11 mouse cellular contexts compared by ENCODE assay signal in the genomic region with DNA sequence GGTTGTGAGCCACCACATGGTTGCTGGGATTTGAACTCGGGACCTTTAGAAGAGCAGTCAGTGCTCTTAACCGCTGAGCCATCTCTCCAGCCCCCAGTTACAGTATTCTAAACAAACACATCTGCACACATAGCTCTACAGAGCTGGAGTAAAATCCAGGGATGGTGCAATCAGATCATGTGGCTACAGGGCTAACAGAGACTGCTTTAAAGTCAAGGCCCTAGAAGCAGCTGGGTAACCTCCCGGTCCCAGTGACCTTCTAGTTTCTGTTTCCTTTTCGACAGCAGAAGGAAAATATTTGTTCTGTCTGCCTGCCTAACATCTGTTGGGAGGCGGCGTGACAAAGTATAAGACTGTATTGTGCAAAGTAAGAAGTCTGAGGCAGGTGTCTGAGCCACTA. TPM values are rescaled to one million over a fixed set of nuclear protein-coding genes. Genes with fewer than 3 reads are reported as not detected.
DNase-seq lines count a peak whose midpoint lies in the region; ATAC-seq lines count a peak whose summit lies in the region.
"Had no signal": no experiment of that assay in that cellular context is flagged by ENCODE, and none has a peak within 500 bp of the region (broad histone marks: within the 10 kb centered on the region; RNA-seq: fewer than 3 reads in every experiment).

No protein-coding gene starts in this region.

- H3K4me1 ChIP-seq in kidney, embryonic 16.5 days (ENCODE audit: insufficient read depth, low read length): no peaks in the 10 kb centered on the region
- 0 out of 2 replicates have a peak, but pooled peaks cover 4% of the 10 kb centered on the region for H3K4me1 ChIP-seq in forebrain, embryonic 10.5 days
- H3K4me1 ChIP-seq: lung, embryonic 15.5 days had no signal

- WGBS in kidney, embryonic 16.5 days: 49% methylated on average over 6 of the region's 6 CpGs
- 85% methylated on average over 6 of the region's 6 CpGs for WGBS in forebrain, embryonic 10.5 days

- H3K4me3 ChIP-seq in kidney, embryonic 16.5 days (ENCODE audit: low read length): no peak overlapping the region
- no peak overlapping the region for H3K4me3 ChIP-seq in forebrain, embryonic 10.5 days
- H3K4me3 ChIP-seq: lung, embryonic 15.5 days; myocyte had no signal

- no peaks in the 10 kb centered on the region for H3K27me3 ChIP-seq in kidney, embryonic 16.5 days (ENCODE audit: insufficient read depth, low read length)
- H3K27me3 ChIP-seq in forebrain, embryonic 10.5 days (ENCODE audit: poor library complexity, severe bottlenecking): no peaks in the 10 kb centered on the region
- H3K27me3 ChIP-seq: lung, embryonic 15.5 days had no signal

- no peak overlapping the region for H3K4me2 ChIP-seq in kidney, embryonic 16.5 days (replicated peaks; ENCODE audit: low read depth, low read length)
- H3K4me2 ChIP-seq: hindbrain, embryonic 14.5 days; lung, embryonic 15.5 days had no signal

- no peak overlapping the region for H3K9ac ChIP-seq in kidney, embryonic 16.5 days (replicated peaks; ENCODE audit: low read length)
- H3K9ac ChIP-seq: hindbrain, embryonic 14.5 days; lung, embryonic 15.5 days had no signal

- peak; percentile 15 for DNase-seq in kidney, postnatal 14 days
- DNase-seq in fat pad, adult 2 months (ENCODE audit: extremely low read depth, low read depth, low spot score): peak; percentile 23
- DNase-seq in right cerebral cortex, postnatal 36 days (ENCODE audit: low spot score in 2 of 2): no peak
- DNase-seq in right cerebral cortex, postnatal 25 days: no peak
- no peak for DNase-seq in forebrain, embryonic 10.5 days (ENCODE audit: extremely low spot score, low spot score)

- H3K27ac ChIP-seq in kidney, embryonic 16.5 days (ENCODE audit: low read length): no peak overlapping the region
- H3K27ac ChIP-seq in forebrain, embryonic 10.5 days: no peak overlapping the region
- H3K27ac ChIP-seq: hindbrain, embryonic 14.5 days; lung, embryonic 15.5 days had no signal

- H3K9me3 ChIP-seq in kidney, embryonic 16.5 days (ENCODE audit: low read length): no peaks in the 10 kb centered on the region
- H3K9me3 ChIP-seq in forebrain, embryonic 10.5 days: no peaks in the 10 kb centered on the region
- H3K9me3 ChIP-seq: lung, embryonic 15.5 days had no signal

- H3K36me3 ChIP-seq in kidney, embryonic 16.5 days (ENCODE audit: insufficient read depth, low read length): no peaks in the 10 kb centered on the region
- H3K36me3 ChIP-seq in forebrain, embryonic 10.5 days (replicated peaks): no peaks in the 10 kb centered on the region
- H3K36me3 ChIP-seq: lung, embryonic 15.5 days had no signal

- ATAC-seq in kidney, embryonic 16.5 days (ENCODE audit: low FRiP score, low TSS enrichment): no peak
- peak; percentile 17 for ATAC-seq in activated CD4-positive, CD25-positive, alpha-beta regulatory T cell, adult 4 months
- ATAC-seq in monocyte, adult 5-6 weeks (replicated peaks; ENCODE audit: insufficient number of reproducible peaks, low FRiP score, low TSS enrichment, poor library complexity, severe bottlenecking): peak; percentile 11; the same call in 1 of the 2 replicates

RNA-seq across cellular contexts. Expression of a gene that starts 16.5 kb away (rescaled TPM):
- 4.2 and 4.3 TPM in 2 replicates for polyA plus RNA-seq in kidney, embryonic 16.5 days (2015; fragmentation: Nextera tagmentation; extraction: Ambion mirVana)
- 100 to 1,000 TPM; 172 to 188 TPM for polyA plus RNA-seq in activated CD4-positive, CD25-positive, alpha-beta regulatory T cell, adult 4 months (2017; shearing (Covaris generic))
- 128 to 170 TPM (median 152 TPM) in 3 replicates for total RNA-seq in monocyte, adult 5-6 weeks (2017)
- polyA plus RNA-seq in forebrain, embryonic 10.5 days (2016; fragmentation: Nextera tagmentation; extraction: Ambion mirVana): 2.0 and 2.2 TPM in 2 replicates

RNA-seq across cellular contexts. Expression of a gene that starts 38.9 kb away (rescaled TPM):
- polyA plus RNA-seq in kidney, embryonic 16.5 days (2015; fragmentation: Nextera tagmentation; extraction: Ambion mirVana): 8.3 and 9.8 TPM in 2 replicates
- polyA plus RNA-seq in activated CD4-positive, CD25-positive, alpha-beta regulatory T cell, adult 4 months (2017; shearing (Covaris generic)): under 1 TPM; 0.54 to 0.58 TPM
- 0.68 to 1.5 TPM in 2 of 3 replicates, not detected in the other for total RNA-seq in monocyte, adult 5-6 weeks (2017)
- 14.0 and 14.3 TPM in 2 replicates for polyA plus RNA-seq in forebrain, embryonic 10.5 days (2016; fragmentation: Nextera tagmentation; extraction: Ambion mirVana)

RNA-seq across cellular contexts. Expression of a gene that starts 43.3 kb away (rescaled TPM):
- 7.9 and 9.8 TPM in 2 replicates for polyA plus RNA-seq in kidney, embryonic 16.5 days (2015; fragmentation: Nextera tagmentation; extraction: Ambion mirVana)
- under 1 TPM in 1 of 2 experiments, not detected in 1; 0.10 TPM for polyA plus RNA-seq in activated CD4-positive, CD25-positive, alpha-beta regulatory T cell, adult 4 months (2017; shearing (Covaris generic))
- not detected in 3 replicates for total RNA-seq in monocyte, adult 5-6 weeks (2017)
- 15.2 and 17.0 TPM in 2 replicates for polyA plus RNA-seq in forebrain, embryonic 10.5 days (2016; fragmentation: Nextera tagmentation; extraction: Ambion mirVana)

Comparison
In these comparisons a context has a peak if more than half of its experiments do, and no peak if none do; other contexts are left out.
1. DNase-seq: peak in kidney, postnatal 14 days (single experiment) and fat pad, adult 2 months (single experiment); none in right cerebral cortex, postnatal 36 days (0 of 2), right cerebral cortex, postnatal 25 days (single experiment) and forebrain, embryonic 10.5 days (single experiment).
2. RNA of a gene that starts 16.5 kb away (polyA plus RNA-seq): 172 to 188 TPM in activated CD4-positive, CD25-positive, alpha-beta regulatory T cell, adult 4 months; 4.2 to 4.3 TPM in kidney, embryonic 16.5 days and 2.0 to 2.2 TPM in forebrain, embryonic 10.5 days; every median in the first group is over 10 times any median in the second.